Mouse (Mus musculus) gastrocnemius, adult 8-10 months (tissue): ENCODE data around the gene Rgcc. TPM values are rescaled to one million over a fixed set of nuclear protein-coding genes. Genes with fewer than 3 reads are reported as not detected.

ENCODE experiments used
- DNase-seq, 2 experiments: peaks; one replicate each; pipeline ENCODE4 v3.0.0; 2022; ENCODE audit warnings: low spot score in 2 of 2
- total RNA-seq, 4 experiments: library from RNA; stranded (reverse); gene quantifications; 2 replicates each; pipeline ENCODE4 v1.2.4; 2022

The Rgcc gene
- total RNA-seq, 4 experiments from 2014 or later, result 40.3 to 72.6 (median 66.7) TPM

DNA sequence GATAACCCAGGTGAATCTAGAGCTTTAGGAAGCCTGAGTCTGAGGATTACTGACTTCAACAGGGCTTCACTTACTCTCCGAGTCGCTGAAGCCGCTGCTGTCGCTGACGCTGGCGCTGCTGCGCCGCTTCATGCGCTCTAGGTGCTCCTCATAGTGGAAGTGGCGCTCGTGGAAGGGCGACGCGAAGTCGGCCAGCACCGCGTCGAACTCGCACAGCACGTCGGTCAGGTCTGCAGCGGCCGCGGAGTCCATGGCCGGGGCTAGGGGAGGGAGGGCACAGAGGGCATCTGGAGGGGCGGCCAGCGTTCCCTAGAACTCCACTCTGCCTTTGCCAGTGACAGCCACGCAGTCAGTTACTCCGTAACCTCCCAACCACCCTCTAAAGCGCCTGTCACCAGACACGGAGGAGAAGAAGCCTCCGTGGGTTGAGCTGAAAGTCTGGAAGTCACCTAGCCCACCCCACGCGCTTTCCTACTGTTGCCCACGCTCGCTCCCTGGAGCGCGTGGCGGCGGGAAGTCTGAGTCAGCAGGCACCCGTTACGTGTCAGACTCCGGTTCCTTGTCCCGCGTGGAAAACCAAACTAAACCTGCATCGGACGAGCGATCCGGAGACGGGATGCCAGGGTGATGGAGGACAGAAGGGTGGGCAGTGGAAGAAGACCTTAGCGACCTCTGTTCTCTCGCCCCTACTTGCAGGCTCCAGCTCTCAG lies 649 bp downstream of the Rgcc start:
- DNase-seq, result no peak

DNA sequence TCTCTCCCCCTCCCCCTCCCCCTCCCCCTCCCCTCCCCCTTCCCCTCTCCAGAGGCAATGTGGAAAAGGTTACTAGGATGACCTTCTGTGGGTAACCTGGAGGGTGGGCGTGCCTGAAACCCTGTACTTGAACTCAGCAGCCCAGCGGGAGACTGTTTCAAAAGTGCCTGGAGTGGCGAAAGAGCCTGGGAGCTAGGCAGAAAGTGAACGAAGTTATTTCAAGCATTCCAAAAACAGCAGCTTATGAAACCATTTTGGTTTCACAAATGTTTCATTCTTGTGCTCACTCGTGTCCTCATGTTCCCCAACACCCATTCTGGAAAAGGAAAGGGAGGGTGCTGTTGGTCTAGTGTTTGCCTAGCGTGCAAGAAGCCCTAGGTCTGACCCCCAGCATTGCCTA lies 1.6 kb downstream of the Rgcc start:
- no peak for DNase-seq

DNA sequence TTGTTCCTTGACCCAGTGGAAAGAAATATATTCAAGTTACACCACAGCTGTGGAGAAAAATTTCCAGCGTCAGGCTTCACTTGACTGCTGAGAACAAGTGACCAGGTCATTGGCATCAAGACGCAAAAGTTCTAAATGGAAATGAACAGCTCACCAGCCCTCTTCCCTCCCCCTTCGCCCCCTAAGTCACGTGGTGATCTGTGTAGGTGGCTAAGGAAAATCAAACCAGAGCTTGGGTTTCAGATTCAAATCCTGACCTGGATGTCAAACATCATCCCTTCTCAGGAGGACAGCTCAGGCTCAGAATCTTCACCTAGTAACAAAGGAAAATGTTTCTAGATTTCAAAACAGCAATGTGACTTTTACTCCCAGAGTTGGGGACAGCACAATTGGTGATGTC lies 2.2 kb downstream of the Rgcc start:
- DNase-seq, result no peak

DNA sequence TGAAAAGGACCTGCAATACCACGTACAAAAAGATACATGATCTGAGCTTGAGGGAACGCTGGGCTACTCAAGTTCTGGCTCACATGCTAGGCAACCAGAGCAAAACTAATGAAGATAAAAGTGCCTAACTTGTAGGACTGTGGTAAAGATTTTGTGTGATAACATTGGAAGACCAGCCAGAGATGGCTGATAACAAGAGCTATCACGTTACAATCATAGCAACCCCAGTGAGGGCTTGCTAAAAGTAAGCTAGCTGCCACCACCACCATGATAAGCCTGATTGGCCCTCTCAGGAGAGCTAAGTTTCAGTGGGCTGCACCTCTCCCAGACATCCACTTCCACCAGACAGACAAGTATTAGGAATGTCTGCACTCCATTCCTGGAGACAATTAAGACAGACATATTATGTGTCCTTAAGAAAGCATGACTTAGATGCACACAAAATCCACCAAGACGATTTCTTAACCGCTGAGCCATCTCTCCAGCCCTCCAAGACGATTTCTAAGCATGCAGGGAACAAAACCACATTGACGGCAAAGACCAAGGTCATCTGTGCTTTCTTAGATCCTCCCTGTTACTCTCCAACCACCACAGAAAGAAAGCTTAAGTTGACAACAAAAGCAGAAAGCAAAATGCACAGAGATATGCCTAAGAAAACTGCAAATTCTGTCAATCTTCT lies 3.0 kb downstream of the Rgcc start:
- no peak for DNase-seq

DNA sequence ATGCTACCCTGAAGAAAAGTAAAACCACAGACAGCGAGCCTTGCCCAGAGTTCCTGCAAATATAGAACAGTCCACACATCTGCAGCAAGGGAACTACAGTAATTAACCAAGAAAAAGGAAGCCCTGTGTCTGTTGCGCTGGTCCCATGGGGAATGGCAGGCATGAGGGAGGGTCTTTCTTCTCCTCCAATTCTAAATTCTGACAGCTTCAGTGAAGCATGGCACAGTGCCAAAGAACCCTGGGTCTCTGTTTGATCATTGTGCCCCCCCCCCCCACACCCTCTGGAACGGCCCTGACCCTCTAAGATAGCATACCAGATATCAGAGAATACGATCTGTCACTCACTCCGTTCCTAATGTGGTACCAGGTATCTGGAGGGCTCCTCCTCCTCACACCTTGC lies 4.6 kb downstream of the Rgcc start:
- DNase-seq, result no peak

DNA sequence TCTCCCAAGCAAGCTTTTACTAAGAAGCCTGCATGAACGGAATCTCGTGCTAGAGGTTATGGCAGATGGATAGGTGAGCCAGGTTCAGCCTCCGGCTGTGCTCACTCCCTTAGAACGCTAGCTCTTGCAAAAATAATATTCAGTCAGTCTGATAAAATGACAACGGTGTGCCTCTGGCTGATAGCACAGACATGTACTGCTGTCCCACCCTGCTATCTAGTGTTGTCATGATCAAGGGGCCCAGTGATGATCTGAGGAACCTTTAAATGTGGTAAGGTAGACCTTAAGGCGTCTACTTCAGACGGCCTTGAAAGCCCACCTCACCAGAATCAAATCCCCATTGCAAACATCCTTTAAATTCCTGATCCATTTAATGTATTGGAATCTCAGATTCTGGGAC lies 5.2 kb downstream of the Rgcc start:
- DNase-seq, result no peak

DNA sequence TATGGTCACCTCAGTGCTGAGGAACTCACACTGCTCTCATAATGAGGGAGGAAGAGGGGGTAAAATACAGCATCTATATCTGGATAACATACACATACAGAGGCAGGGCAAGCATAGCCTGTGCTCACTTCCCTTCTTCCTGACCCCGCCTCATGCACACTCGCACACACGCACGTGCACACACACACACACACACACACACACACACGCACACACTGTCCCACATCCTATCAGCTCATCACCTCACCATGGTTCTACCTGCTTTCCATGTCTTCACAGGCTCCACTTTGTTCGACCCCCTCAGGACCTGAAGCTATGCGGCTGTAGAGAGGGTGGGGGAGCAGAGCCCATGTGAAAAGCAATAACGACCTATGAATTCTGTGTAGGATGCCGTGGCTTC lies 5.9 kb downstream of the Rgcc start:
- DNase-seq, result no peak

DNA sequence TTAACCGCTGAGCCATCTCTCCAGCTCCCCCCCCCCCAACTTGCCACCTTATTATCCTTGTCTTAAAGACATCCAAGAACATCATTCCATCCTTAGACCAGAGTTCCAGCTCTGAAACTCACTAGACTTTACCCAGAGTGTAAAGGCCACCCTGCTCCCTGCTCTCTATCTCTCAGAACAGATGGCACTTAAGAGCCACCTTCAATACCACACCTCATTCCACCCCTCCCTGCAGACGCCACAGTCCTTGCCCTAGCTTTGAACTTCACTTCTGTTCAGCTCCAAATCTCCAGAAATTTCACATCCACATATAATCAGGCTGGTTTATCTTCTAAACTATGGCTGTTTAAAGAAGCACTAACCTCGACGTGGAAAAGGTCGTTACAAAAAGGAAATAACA lies 6.5 kb downstream of the Rgcc start:
- DNase-seq, result no peak

DNA sequence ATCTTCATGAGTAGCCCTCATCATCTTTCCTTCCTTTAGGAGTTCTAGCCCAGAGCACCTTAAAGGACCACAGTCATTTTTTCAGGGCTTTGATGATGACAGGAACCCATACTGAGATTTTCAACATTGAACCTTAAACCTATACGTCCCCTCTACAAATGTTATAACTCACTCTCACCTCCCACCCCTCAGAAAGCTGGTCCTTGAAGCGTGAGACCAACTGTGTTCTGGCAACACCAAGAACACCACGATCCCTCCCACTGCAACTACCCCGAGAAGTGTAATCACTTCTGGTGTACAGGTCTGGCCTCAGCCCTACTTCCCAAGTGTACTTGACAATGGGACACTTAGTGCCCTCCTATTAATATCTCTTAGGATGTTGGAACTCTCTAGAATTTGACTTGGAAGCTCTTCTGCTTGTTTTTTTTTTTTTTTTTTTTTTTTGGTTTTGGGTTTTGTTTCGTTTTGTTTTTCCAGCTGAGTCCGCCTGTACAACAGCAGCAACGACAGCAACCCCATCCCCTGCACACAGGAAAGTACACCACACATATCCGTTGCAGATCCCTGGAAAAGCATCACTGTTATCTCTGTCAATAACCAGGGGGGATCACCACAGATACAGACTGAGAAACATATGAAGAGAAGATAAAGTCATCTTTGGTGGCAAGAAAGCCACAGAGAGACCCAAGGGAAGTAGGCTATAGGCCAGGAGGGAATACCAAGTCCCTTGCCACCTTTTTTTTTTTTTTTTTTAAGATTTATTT lies 7.2 kb downstream of the Rgcc start:
- no peak for DNase-seq

DNA sequence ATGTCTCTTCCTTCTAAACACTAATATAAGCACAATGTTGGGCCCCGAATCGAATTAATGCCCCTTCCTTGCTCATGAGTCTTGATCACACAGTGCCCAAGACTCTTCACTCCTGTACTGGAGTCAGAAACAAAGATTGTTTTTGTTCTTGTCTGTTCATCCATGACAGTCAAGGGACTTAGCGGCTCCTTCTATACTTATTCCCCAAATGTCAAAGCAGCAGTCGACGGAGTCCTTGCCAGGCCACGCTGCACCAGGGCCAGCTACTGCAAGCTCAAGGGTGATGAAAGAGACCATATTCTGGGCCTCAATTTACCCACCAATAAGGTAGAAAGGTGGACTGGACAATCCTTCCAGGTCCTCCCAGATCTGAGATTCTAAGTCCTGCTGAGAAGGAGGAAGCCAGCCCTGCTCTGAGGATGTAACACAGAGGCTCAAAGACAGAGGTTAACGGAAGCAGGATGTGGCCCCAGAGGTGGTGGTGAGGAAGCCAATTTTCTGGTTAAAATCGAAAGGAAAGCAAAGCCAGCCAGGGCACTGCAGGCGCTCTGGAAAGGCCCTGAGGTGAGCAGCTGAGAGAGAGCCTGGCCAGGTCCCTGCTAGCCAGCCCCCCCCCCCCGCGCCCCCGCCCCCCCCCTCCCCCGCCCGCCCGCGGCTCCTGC lies 8.2 kb downstream of the Rgcc start:
- no peak for DNase-seq

DNA sequence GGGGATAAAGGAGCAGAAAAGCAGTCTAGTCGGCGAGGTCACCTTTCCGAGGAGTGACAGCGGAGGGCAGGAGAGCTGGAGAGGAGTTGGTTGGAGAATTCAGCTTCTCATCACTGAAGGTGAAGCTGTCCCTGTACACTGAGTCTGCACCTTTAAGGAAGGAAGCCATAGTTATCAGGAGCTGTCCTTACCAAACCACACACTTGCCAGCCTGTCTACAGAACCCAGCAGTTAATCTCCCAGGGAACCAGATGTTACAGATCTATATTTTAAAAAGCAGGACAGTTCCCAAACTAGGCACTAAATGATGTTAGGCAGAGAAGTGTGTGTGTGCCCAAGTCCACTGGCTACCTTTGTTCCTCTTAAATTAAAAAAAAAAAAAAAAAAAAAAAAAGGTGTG lies 9.8 kb downstream of the Rgcc start:
- no peak for DNase-seq

DNA sequence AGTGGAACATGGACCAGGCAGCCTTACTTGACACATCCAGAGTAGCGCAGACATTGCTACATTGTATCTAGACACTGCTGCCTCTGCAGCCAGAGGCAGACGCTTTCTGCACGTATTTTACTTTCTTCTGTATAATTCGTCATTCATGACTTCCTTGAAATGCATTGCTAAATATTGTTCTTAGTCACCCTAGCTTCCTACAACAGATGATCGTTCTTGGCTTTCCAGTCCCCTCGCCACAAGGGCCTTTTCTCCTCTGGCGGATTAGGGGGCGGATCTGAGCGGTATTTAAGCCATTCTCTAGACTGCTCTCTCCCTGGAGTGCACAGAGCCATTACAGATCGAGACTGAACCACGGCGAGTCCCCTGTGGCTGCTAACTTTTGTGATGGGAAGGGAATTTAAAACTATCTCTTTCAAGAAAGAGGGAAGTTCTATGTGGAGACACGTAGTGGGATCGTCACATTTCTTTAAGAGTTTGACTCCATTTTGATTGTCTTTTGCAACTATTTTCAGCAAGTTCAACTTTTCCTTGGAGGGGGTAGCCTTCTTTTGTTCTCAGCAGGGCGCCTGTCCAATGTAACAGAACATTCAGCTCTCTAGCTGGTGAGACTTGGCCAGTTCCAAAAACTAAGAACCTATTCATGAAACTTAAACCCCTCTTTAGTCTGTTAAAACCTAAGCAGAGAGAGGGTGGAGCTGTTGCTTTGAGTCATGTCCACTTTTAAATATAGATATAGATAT lies 10.6 kb downstream of the Rgcc start:
- no peak for DNase-seq

DNA sequence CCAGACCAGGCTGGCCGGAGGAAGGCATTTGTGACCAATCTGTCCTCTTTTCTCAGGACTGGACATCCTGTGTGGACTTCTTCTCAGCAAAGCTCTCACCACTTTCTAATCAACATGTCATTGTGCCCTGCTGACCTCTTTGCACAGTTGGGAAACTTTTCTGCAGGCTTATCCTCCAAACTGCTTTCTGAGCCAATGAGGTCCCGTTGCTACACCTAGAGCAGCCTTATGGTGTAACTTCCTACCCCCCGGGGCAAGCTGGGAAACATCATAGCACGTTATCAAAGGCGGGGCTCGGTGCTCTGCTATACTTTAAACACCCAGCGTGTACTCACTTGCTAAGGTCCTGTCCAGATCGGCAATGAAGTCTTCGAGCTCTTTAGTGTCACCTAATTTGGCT lies 11.5 kb downstream of the Rgcc start:
- DNase-seq, result no peak

DNA sequence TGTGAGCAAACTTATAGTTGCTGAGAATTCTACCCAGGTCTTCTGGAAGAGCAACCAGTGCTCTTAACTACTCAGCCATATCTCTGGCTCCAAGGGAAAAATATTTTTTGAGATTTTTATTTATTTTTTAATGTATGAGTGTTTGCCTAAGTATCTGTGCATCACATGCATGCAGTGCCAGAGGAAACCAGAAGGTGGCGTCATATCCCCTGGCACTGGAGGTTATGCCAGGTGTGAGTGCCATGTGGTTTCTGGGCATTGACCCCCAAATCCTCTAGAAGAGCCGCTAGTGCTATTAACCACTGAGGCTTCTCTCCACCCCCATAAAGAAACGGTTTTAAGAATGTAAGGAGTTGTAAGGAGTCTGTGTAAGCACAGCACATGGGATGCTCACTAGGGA lies 13.2 kb downstream of the Rgcc start:
- DNase-seq, result no peak

DNA sequence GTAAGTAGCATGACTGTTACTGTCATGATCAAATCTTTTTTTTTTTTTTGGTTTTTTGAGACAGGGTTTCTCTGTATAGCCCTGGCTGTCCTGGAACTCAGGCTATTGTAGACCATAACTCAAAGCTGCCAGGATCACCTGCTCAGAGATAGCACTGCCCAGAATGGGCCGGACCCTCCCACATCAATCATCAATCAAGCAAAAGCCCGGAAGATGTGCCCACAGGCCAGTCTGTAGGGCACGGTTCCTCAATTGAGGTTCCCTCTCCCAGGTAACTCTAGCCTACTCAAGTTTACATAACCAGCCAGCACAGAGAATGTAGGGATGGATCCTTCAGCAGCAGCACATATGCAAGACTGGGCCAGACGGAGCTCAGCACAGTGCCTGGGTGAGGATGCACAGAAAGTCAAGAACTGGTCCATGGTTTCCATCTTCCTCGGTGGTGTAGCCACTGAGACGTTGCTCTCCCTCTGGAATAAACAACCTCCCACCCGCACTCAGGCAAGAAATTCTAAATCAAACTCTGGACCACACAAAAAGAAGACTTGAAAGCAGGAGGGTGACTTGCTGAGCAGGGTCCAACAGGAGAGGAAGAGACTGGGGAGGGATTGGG lies 14.1 kb downstream of the Rgcc start:
- no peak for DNase-seq

DNA sequence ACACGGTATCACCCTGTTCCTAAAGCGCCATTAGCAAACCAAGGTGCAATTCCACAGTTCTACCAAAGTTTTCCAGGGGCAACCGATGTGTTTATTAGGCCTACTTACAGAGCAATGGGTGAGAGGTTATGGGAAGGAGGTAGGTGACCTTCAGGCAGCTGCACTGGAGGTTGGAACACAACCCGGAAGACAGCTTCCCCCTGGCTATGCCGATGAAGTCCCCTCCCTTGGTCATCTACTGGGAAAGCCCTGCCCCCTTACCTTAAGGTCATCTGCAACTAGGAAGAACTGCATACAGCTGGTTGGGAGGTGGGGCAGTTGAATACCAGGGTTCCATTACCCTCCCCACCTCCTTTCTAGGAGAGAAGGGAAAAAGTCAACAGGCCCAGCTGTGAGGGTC lies 15.9 kb downstream of the Rgcc start:
- DNase-seq, result no peak

DNA sequence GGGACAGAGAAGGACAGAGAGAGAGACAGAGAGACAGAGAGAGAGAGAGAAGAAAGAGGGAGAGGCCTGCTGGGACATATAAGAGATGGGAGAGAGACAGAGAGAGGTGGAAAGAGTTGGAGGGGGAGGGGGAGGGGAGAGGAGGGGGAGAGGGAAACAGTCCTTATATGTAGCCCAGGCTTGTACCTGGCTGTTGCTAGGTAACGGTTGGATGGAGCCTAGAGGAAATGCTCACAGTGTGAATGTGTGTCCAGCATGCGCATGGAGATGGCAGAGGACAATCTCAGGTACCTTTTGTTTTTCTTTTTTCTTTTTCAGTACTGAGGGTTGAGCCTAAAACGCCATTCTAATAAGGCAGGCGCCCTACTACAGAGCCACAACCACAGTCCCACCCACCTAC lies 16.8 kb downstream of the Rgcc start:
- no peak for DNase-seq

DNA sequence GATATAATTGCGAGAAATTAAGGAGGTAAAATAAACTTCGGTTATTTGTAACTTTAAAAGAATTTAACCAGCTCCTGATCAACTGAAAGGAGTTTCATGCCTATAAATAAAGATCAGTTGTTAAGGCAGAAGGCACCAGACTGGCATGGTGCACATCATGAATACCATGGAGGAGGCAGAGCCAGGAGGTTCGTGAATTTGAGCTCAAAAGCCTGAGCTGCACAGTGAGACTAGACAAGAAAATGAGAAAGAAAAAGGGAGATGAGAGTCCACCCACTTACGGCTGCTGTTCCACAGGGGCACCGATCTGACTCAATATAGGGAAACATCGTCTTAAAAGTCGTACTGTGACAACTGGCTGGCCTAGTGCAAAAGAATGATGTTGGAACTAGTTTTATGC lies 17.5 kb downstream of the Rgcc start:
- no peak for DNase-seq

DNA sequence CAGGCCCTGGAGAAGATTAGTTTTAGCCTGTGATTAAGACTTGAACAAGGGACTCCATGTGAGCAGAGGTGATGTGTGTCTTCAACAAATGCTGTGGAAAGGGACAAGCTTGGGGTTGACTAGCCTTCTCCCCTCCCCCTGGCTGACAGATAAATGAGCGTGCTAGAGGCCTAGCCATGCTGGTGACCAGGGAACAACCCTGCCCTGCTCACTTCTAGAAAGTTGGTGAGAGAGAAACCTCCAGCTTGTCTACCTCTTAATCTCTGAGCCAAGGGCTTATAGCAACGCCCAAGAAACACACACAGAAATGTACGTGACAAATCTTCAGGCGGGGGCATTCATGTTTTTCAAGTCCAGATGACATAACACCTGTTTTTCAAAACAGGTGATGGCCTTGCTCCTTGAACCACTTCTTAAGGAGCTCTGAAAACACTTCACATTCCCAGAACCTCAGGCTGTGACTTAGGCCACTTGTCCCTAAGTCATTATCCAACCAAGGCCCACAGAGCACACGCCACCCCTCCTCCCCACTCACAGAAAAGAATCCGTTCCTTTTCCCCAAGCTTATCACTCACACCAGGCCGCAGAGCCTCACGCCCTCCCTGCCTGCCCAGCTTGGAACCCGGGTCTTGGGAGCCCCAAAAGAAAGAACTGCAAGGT lies 19.4 kb downstream of the Rgcc start:
- DNase-seq, result no peak

DNA sequence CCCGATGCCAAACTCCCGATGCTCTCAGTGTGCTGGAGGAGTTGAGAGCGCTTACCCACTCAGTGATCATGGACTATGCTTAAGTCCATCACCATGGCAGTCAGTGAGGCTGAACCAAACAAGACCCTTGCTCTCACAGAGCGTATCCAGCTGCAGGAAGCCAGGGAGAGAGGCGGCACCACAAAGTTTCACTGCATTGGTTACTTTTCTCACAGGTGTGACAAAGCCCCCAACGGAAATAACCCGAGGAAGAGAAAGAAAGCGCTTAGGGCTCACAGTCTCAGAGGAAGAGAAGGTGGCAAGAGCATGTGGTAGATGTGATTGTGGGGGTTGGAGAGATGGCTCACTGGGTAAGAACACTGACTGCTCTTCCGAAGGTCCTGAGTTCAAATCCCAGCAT lies 21.0 kb downstream of the Rgcc start:
- DNase-seq, result no peak
